Mouse (Mus musculus) megakaryocyte-erythroid progenitor cell, adult 5-6 weeks (primary cell): ENCODE measurements around the gene Gm45837. TPM values are rescaled to one million over a fixed set of nuclear protein-coding genes. Genes with fewer than 3 reads are reported as not detected.
A peak's percentile ranks its signal among the peaks of the same experiment; 100 is the strongest.
"Not testable (repeated sequence)": the region's sequence is repeated elsewhere in the genome, so short reads cannot be mapped to it uniquely, and the experiment has no call there.

Source experiments
- ATAC-seq: replicated peaks from 2 replicates; pipeline ENCODE4 v1.8.0; 2016; ENCODE audit warnings: mild to moderate bottlenecking, inconsistent platforms; ENCODE audit not compliant: severe bottlenecking, poor library complexity, low FRiP score, low TSS enrichment
- total RNA-seq, 2 experiments: library from RNA; stranded (forward) in 1 of 2; stranded (reverse) in 1 of 2; fragments of 200-1000, 215-1000 nt in 1 of 2; fragments of >200 nt in 1 of 2; fragmentation: Nextera tagmentation in 1 of 2; gene quantifications; 2 replicates each; pipeline ENCODE4 v1.2.3; 2014 to 2017

The Gm45837 gene
- total RNA-seq, 2 experiments from 2014 or later = not detected

GRCm38 (mm10) chr7:101526484-101526883, 115.8 kb downstream of the Gm45837 start:
- no peak for ATAC-seq

DNA sequence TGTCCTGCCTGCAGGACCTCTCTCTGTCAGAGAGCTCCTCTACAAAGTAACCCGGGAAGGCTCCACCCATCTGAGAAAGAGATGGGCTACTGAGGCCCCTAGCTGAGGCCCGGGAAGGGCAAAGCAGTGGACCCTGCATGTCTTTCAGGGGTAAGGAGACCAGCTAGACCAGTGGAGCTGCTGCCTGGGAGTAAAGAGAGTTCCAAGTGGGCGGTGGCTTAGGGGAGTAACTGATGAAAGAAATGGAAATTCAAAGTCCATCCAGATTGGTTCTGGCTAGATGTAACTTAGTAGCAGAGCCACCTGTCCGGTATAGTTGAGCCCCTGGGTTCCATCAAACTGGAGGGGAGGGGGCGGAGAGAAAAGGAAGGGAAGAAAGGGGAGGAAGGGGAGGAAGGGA, 123.7 kb downstream of the Gm45837 start:
- no peak for ATAC-seq

GRCm38 (mm10) chr7:101535102-101535501, 124.4 kb downstream of the Gm45837 start:
- ATAC-seq = no peak

DNA sequence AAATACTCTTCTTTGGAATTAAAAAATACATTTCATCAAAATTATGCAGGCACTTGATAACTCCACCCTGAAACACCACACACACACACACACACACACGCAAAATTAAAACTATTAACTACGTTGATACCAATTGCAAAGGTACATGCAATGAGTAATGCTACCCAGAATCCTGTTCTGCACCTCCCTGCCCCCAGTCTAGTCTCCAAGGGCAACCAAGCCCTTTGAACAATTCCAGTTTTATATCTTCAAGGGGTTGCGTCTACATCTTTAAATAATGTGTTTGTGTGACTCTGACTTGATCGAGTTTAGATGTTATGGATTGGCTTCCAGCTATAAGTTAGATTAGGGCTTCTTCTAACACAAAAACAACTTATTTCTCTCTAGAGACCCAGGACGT, 124.8 kb downstream of the Gm45837 start:
- ATAC-seq = no peak

GRCm38 (mm10) chr7:101537541-101537940, 126.9 kb downstream of the Gm45837 start:
- ATAC-seq = peak; percentile 63; the same call in 1 of the 2 replicates

DNA sequence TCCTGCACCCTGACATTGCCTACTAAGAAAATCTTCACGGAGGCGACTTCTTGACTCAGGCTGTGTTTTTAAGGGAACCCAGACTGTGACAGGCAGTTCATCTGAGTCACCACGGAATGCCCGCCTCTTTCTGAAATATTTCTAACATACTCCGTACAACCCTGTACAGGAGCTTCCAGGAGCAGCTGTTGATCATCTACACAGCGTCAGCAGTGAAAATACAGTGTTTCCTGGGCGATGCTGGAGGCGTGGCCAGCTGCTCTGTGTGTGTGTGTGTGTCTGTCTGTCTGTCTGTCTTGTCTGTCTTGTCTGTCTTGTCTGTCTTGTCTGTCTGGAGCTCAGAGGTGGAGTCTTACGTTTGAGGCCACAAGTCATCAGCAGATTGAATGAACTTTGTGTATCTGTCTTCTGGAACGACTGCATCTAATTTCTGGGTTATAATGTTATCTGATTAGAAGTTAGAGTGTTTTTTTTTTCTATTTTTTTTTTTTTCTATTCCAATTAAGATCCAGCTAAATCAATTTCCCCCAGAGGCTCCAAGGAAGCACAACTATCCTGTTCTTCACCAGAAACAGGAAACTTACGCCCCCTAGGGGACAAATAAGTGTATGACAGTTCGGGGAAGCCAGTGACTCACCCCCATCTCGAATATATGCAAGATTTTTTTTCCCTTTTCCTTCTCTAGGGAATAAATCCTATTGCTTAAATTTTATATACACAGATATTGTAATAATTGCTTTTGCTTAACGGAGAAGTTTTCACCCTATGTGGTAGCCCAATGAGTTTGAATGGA, 127.7 kb downstream of the Gm45837 start:
- no peak for ATAC-seq

DNA sequence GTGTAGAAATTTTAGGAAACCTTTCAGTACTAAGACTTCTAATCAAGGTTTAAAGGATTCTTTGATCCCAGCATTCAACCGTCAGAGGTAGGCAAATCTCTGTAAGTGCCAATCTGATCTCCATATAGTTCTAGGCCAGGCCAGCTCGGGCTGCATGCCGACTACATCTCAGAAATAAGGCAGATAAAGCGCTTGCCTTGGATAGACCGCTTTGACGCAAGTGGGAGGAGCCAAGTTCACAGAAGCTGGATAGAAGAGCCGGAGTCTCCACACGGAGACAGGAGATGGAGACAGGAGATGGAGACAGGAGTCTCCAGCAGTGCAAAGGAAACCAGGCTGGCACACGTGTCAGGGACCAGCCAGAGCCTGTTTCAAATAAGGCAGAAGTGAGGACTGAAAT, 129.1 kb downstream of the Gm45837 start:
- no peak for ATAC-seq

GRCm38 (mm10) chr7:101540684-101541083, 130.0 kb downstream of the Gm45837 start:
- ATAC-seq = no peak

GRCm38 (mm10) chr7:101541132-101541531, 130.4 kb downstream of the Gm45837 start:
- peak; percentile 64; the same call in 1 of the 2 replicates for ATAC-seq

GRCm38 (mm10) chr7:101541734-101542133, 131.0 kb downstream of the Gm45837 start:
- ATAC-seq = no peak

DNA sequence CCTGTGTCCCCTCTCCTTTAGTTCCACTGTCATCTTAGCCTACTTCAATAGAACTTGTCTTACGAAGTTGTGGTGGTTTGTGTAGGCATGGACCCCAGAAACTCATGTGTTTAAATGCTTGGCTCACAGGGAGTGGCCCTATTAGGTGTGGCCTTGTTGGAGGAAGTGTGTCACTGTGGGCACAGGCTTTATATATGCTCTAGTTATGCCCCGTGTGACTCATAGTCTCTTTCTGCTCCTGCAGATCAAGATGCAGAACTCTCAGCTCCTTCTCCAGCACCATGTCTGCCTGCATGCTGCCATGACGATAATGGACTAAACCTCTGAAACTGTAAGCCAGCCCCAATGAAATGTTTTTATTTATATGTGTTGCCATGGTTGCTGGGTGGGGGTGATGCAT, 137.0 kb downstream of the Gm45837 start:
- no peak for ATAC-seq

DNA sequence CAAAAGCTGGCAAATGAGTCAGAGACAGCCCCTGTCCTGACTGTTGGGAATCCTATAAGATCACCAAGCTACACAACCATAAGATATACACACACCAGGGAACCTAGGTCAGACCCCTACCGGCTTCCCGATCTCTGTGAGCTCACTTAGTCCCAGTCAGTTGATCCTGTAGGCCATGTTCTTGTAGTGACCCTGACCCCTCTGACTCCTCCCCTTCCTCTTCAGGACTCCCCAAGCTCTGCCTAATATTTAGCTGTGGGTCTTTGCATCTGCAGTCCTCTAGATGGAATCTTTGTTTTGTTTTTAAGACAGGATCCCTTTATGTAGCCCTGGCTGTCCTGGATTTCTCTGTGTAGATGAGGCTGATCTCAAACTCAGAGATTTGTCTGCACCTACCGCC, 138.6 kb downstream of the Gm45837 start:
- ATAC-seq = no peak

DNA sequence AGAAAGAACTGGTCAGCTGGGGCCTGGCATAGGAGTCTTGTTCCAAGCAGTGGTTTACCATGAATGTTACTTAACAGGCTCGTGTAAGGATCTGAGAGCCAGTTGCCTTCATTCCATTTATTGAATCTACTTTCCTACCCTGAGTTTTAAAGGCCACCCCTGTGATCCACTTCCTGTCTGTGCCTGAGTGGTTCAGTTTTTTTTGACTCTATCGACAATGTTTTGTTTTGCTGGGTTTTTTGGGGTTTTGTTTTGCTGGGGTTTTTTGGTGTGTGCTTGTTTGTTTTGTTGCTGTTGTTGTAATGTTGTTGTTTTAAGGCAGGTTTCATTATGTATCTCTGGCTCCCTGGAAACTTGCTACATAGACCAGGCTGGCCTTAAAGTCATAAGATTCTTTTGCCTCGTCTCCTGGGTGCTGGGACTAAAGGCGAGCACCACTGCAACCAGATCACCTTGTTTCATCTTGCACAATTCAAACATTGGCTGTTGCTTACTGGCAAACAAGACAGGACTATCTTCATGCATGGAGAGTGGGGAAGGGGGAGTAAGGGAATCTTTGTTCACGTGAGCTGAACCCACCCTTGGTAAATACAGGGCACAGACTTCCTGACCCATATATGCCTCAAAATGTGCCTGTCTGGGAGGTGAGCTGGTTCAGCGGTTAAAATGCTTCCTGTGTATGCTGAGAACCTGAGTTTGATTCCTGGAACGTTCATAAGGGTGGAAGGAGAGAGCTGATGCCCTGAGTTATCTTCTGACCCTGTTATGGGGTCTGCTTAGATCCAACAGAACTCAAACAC, 140.2 kb downstream of the Gm45837 start:
- ATAC-seq = no peak

DNA sequence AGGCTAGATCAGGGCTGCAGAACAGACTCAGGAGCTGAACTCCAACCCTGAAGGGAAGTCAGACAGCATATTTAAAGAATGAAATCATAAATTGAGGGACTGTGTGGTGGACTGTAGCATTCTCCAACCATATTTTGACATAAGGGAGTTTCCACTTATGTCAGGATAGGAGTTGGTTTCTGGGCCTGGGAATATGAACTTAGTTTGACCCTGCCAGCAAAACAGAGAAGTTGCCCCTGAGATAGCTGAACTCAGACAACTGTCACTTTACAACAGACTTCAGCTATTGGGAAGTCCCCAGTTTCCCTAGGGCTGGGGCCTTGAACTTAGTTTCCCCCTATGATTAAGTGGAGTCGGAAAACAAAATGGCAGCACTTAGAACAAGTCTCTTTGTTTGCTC, 140.8 kb downstream of the Gm45837 start:
- ATAC-seq = no peak

- not testable (repeated sequence) for ATAC-seq
Measured at GRCm38 (mm10) chr7:101555473-101555872, 144.8 kb downstream of the Gm45837 start.

DNA sequence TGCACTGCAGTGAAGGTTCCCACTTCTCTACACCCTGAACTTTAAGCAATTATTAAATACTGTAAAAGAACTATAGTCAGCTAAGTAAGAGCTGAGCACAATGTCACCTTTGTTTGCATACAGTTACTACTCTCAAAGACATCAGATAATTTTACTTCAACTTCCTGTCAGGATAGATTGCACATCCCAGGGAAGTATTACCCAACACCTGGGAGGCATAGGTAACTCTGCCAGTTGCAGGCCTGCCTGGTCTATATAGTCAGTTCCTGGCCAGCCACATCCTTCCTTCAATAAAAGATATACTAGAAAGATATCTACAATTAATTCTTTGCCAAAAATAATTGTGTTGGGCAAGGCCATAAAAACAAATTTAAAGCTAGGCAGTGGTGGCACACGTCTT, 146.7 kb downstream of the Gm45837 start:
- ATAC-seq = no peak

DNA sequence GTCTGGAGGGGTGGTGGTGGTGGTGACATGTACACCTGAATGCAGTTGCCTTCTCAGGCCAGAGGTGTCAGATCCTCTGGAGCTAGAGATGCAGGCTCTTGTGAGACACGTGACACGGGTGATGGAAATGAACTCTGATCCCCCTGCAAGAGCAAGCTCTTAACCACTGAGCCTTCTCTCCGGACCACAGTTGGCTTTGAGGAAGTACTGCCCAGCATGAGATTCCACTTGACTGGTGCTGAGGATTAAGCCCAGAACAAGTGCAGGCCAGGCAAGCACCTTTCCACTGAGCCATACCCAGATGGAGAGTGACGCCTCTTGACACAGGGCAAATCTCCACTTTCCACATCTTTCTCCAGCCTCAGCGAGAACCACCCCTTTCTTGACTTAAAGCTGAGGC, 148.7 kb downstream of the Gm45837 start:
- not testable (repeated sequence) for ATAC-seq
